Comparison of ENCODE assay signal across 8 mouse cellular contexts in genomic region chr7:123084180-123084691, GRCm38 (mm10). TPM values are rescaled to one million over a fixed set of nuclear protein-coding genes. Genes with fewer than 3 reads are reported as not detected.
DNase-seq lines count a peak whose midpoint lies in the region; ATAC-seq and TF ChIP-seq lines count a peak whose summit lies in the region.

No protein-coding gene starts in this region.

- H3K9me3 ChIP-seq in embryonic facial prominence, embryonic 15.5 days (replicated peaks) = no peaks in the 10 kb centered on the region
- H3K9me3 ChIP-seq in heart, embryonic 15.5 days (replicated peaks) = no peaks in the 10 kb centered on the region
- no peaks in the 10 kb centered on the region for H3K9me3 ChIP-seq in kidney, embryonic 16.5 days (ENCODE audit: low read length)
- H3K9me3 ChIP-seq in limb, embryonic 13.5 days = no peaks in the 10 kb centered on the region

- no peaks in the 10 kb centered on the region for H3K27me3 ChIP-seq in embryonic facial prominence, embryonic 15.5 days
- H3K27me3 ChIP-seq in heart, embryonic 15.5 days = no peaks in the 10 kb centered on the region
- H3K27me3 ChIP-seq in kidney, embryonic 16.5 days (ENCODE audit: insufficient read depth, low read length) = no peaks in the 10 kb centered on the region
- no peaks in the 10 kb centered on the region for H3K27me3 ChIP-seq in limb, embryonic 13.5 days

- no peak for TF ChIP-seq POLR2A in olfactory bulb, adult 2 months (IDR thresholded peaks at IDR 0.05; ENCODE audit: insufficient read depth, low read depth, low read length)

- peak overlapping the region; percentile 17 for H3K4me3 ChIP-seq in embryonic facial prominence, embryonic 15.5 days (replicated peaks)
- 0 out of 2 replicates have a peak overlapping the region, but pooled peaks have one; percentile 23 for H3K4me3 ChIP-seq in heart, embryonic 15.5 days
- peak overlapping the region; percentile 9; the same call in 1 of the 2 replicates for H3K4me3 ChIP-seq in kidney, embryonic 16.5 days (ENCODE audit: low read length)
- H3K4me3 ChIP-seq in limb, embryonic 13.5 days = peak overlapping the region; percentile 31
- no peak overlapping the region for H3K4me3 ChIP-seq in olfactory bulb, adult 2 months (ENCODE audit: insufficient read depth, low read depth, low read length)

- peak overlapping the region; percentile 55 for H3K27ac ChIP-seq in embryonic facial prominence, embryonic 15.5 days (replicated peaks)
- H3K27ac ChIP-seq in heart, embryonic 15.5 days = peak overlapping the region; percentile 40; the same call in 1 of the 2 replicates
- peak overlapping the region; percentile 2; the same call in 1 of the 2 replicates for H3K27ac ChIP-seq in kidney, embryonic 16.5 days (ENCODE audit: low read length)
- peak overlapping the region; percentile 91 for H3K27ac ChIP-seq in limb, embryonic 13.5 days
- H3K27ac ChIP-seq in olfactory bulb, adult 2 months (ENCODE audit: insufficient read depth, low read depth, low read length) = peak overlapping the region; percentile 90

- H3K9ac ChIP-seq in embryonic facial prominence, embryonic 15.5 days = no peak overlapping the region
- no peak overlapping the region for H3K9ac ChIP-seq in heart, embryonic 15.5 days
- peak overlapping the region; percentile 18; the same call in 1 of the 2 replicates for H3K9ac ChIP-seq in kidney, embryonic 16.5 days (replicated peaks; ENCODE audit: low read length)
- no peak overlapping the region for H3K9ac ChIP-seq in limb, embryonic 13.5 days

- peaks cover 20% of the 10 kb centered on the region for H3K4me1 ChIP-seq in embryonic facial prominence, embryonic 15.5 days
- H3K4me1 ChIP-seq in heart, embryonic 15.5 days (replicated peaks) = peaks cover 21% of the 10 kb centered on the region
- peaks cover 20% of the 10 kb centered on the region for H3K4me1 ChIP-seq in kidney, embryonic 16.5 days (ENCODE audit: insufficient read depth, low read length)
- peaks cover 51% of the 10 kb centered on the region for H3K4me1 ChIP-seq in limb, embryonic 13.5 days
- peaks cover 28% of the 10 kb centered on the region for H3K4me1 ChIP-seq in olfactory bulb, adult 2 months (ENCODE audit: control insufficient read depth, insufficient read depth, low read length)

- TF ChIP-seq CTCF in olfactory bulb, adult 2 months (IDR thresholded peaks at IDR 0.05; ENCODE audit: insufficient read depth, low read depth, low read length) = no peak

- no peaks in the 10 kb centered on the region for H3K36me3 ChIP-seq in embryonic facial prominence, embryonic 15.5 days
- no peaks in the 10 kb centered on the region for H3K36me3 ChIP-seq in heart, embryonic 15.5 days
- no peaks in the 10 kb centered on the region for H3K36me3 ChIP-seq in kidney, embryonic 16.5 days (ENCODE audit: insufficient read depth, low read length)
- no peaks in the 10 kb centered on the region for H3K36me3 ChIP-seq in limb, embryonic 13.5 days

- H3K4me2 ChIP-seq in embryonic facial prominence, embryonic 15.5 days (replicated peaks) = peak overlapping the region; percentile 38
- peak overlapping the region; percentile 48 for H3K4me2 ChIP-seq in heart, embryonic 15.5 days
- peak overlapping the region; percentile 48 for H3K4me2 ChIP-seq in kidney, embryonic 16.5 days (replicated peaks; ENCODE audit: low read depth, low read length)
- H3K4me2 ChIP-seq in limb, embryonic 13.5 days (replicated peaks) = peak overlapping the region; percentile 63

- peak; percentile 82 for ATAC-seq in embryonic facial prominence, embryonic 15.5 days (ENCODE audit: insufficient number of reproducible peaks, low FRiP score, low TSS enrichment, low read depth)
- peak; percentile 87 for ATAC-seq in heart, embryonic 15.5 days (replicated peaks; ENCODE audit: insufficient number of reproducible peaks, insufficient read depth, low FRiP score, low read depth)
- peak; percentile 82 for ATAC-seq in kidney, embryonic 16.5 days (ENCODE audit: low FRiP score, low TSS enrichment)
- ATAC-seq in limb, embryonic 13.5 days (ENCODE audit: low FRiP score, low read depth) = peak; percentile 90

- 0% methylated on average over 7 of the region's 7 CpGs for WGBS in embryonic facial prominence, embryonic 15.5 days
- WGBS in heart, embryonic 15.5 days = 0% methylated on average over 7 of the region's 7 CpGs
- 4% methylated on average over 7 of the region's 7 CpGs for WGBS in kidney, embryonic 16.5 days
- under 1% methylated on average over 7 of the region's 7 CpGs for WGBS in limb, embryonic 13.5 days
- WGBS in olfactory bulb, adult 2 months = 1% methylated on average over 7 of the region's 7 CpGs

- peak; percentile 20 for DNase-seq in urinary bladder, postnatal 14 days (ENCODE audit: low spot score)
- DNase-seq in urinary bladder, adult 2 months (ENCODE audit: low spot score) = no peak
- no peak for DNase-seq in spleen, postnatal 14 days (ENCODE audit: low spot score in 2 of 2)

RNA-seq across cellular contexts. Expression of gene Tnrc6a, which starts 39.4 kb away (rescaled TPM):
- polyA plus RNA-seq in urinary bladder, adult 2 months (2012; rRNA removed) = 47.1 and 48.4 TPM in 2 replicates
- polyA plus RNA-seq in embryonic facial prominence, embryonic 15.5 days (2015; fragmentation: Nextera tagmentation; extraction: Ambion mirVana) = 46.3 and 47.7 TPM in 2 replicates
- 25.9 and 36.1 TPM in 2 replicates for polyA plus RNA-seq in heart, embryonic 15.5 days (2015; fragmentation: Nextera tagmentation; extraction: Ambion mirVana)
- 34.9 and 47.1 TPM in 2 replicates for polyA plus RNA-seq in kidney, embryonic 16.5 days (2015; fragmentation: Nextera tagmentation; extraction: Ambion mirVana)
- polyA plus RNA-seq in limb, embryonic 13.5 days (2015; fragmentation: Nextera tagmentation; extraction: Ambion mirVana) = 60.9 and 63.3 TPM in 2 replicates
- 45.8 and 189 TPM in 2 replicates for polyA plus RNA-seq in olfactory bulb, adult 2 months (2012; ENCODE audit: insufficient read depth, insufficient read length, low replicate concordance, missing spikeins)

Comparison
In these comparisons a context has a peak if more than half of its experiments do, and no peak if none do; other contexts are left out.
1. H3K27ac ChIP-seq: peak in every context shown above with its lines; median percentile 91 in limb, embryonic 13.5 days; 90 in olfactory bulb, adult 2 months; 55 in embryonic facial prominence, embryonic 15.5 days; 40 in heart, embryonic 15.5 days; 2 in kidney, embryonic 16.5 days.